Mouse (Mus musculus) central nervous system, embryonic 11.5 days (tissue): ENCODE measurements around the gene Gm10662. TPM values are rescaled to one million over a fixed set of nuclear protein-coding genes. Genes with fewer than 3 reads are reported as not detected.

Experiments used
- polyA plus RNA-seq: library from polyadenylated mRNA; depleted of rRNA; stranded (reverse); fragments of >200 nt; gene quantifications from 2 replicates; pipeline ENCODE4 v1.2.3, GENCODE M21; 2012; rRNA removed

Gm10662 gene
- polyA plus RNA-seq, result not detected in 2 replicates

GRCm38 (mm10) chr7:23144380-23144779 is at the start of gene Gm10662:
TSS of gene Gm10662 (minus strand) at chr7:23144480.

Other genes with a start within 250 kb of the Gm10662 start
- gene Gm4214, start 159.8 kb downstream of the Gm10662 start, polyA plus RNA-seq, result not detected in 2 replicates
- not detected in 2 replicates for gene Gm4216, start 124.6 kb downstream of the Gm10662 start, polyA plus RNA-seq
- gene Vmn1r163, start 88.9 kb downstream of the Gm10662 start, polyA plus RNA-seq, result not detected in 2 replicates
- not detected in 2 replicates for gene Gm8720, start 77.0 kb downstream of the Gm10662 start, polyA plus RNA-seq
- not detected in 2 replicates for gene Vmn1r165, start 72.9 kb upstream of the Gm10662 start, polyA plus RNA-seq
- not detected in 2 replicates for gene Vmn1r166, start 107.2 kb upstream of the Gm10662 start, polyA plus RNA-seq
- gene Gm6902, start 134.4 kb upstream of the Gm10662 start, polyA plus RNA-seq, result not detected in 2 replicates
- gene Nlrp4e, start 156.7 kb upstream of the Gm10662 start, polyA plus RNA-seq, result not detected in 2 replicates
- not detected in 2 replicates for gene Nlrp5, start 241.4 kb upstream of the Gm10662 start, polyA plus RNA-seq